Mouse (Mus musculus): Measurements from ENCODE around the gene Tnfaip8l1. TPM values are rescaled to one million over a fixed set of nuclear protein-coding genes. Genes with fewer than 3 reads are reported as not detected.

The Tnfaip8l1 gene
- polyA plus RNA-seq, 1 experiment = 0.36 TPM

DNA sequence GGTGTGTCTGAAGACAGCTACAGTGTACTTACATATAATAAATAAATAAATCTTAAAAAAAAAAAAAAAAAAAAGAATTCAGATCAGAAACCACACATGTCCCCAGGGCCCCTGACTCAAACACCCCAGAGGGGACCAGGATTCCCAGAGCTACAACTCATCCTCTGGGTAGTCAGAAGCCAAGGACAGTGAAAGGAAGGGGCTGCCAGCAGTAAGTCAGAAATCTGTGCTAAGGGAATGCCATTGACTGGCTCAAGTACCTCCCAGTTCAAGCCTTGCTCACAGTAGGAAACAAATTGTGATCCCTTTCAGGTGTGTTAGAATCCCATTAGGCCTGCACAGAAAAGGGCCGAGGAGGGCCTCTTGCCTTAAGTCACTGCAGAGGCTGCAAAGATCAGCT lies 52.0 kb downstream of the Tnfaip8l1 start:
- Histone ChIP-seq H3K4me1 (ENCODE audit: control insufficient read depth, insufficient read depth, insufficient read length, low read length) (peaks cover 19% of the 10 kb centered on the region), H3K4me3 (ENCODE audit: insufficient read depth, low read depth, low read length) (no peak overlapping the region), H3K27ac (replicated peaks; ENCODE audit: low read depth, low read length) (no peak overlapping the region)

DNA sequence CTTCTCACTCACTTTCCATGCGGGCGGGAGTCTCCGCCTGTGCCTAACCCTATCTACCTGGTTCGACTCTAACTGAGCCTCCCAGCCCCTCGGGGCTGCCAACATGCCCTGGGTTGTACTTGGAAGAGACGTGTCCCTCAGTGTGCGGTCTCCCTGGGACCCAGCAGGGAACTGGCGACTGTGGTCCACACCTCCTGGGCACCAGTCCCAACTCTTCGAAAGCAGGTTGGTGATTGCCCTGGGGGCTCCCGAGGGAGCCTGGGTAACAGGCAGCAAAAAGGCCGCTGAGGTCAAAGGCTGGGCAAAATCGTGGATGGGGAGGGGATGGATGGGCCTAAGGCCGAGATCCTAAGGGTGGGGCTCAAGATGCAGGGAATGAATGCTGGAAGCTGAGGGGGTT lies 55.4 kb downstream of the Tnfaip8l1 start:
- peak overlapping the region; percentile 87 for H3K27ac ChIP-seq (replicated peaks; ENCODE audit: low read depth, low read length)
- peak overlapping the region; percentile 86 for H3K4me3 ChIP-seq (ENCODE audit: insufficient read depth, low read depth, low read length)
- peaks cover 17% of the 10 kb centered on the region for H3K4me1 ChIP-seq (ENCODE audit: control insufficient read depth, insufficient read depth, insufficient read length, low read length)

DNA sequence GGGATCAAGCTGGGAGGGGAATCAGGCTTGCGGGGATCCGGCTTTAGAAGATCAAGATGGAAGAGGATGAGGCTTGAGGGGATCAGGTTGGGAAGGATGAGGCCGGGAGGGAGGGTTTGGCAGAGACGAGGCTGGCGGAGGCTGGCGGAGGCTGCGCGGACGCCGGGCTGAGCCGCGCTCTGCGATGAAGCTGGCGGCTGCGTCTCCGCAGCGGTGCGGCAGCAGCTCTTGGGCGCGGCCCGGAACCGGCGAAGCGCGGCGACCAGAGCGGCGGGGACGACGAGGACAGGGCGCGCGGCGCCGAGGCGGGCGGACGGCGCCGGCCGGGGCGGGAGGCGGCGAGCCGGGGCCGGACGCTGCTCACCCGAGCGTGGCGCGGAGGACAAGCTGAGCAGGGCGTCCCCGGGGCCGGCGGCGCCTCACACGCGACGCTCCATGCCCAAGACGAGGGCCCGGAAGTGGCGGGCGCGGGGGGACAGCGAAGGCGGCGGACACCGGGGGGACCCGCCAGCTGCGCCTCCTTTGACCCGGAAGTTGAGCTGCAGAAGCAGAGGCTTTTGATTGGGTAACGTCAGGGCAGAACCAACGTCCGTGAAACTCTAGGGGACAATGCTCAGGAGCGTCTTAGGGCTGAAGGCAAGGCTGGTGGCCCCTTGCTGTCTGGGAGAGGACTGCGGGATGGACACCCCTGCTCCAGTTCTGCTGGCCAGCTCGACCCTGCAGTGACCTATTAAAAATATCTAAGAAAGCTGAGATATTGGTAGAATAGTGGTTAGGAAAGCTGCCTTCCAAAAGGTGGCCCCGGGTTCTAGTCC lies 56.3 kb downstream of the Tnfaip8l1 start, which contains the start of gene Dpp9:
TSS of gene Dpp9 (minus strand) at position 529 of the 815 bp plus-strand sequence.
- Histone ChIP-seq H3K4me3 (ENCODE audit: insufficient read depth, low read depth, low read length) (peak within 1 kb of the TSS; percentile 86), H3K4me1 (ENCODE audit: control insufficient read depth, insufficient read depth, insufficient read length, low read length) (peaks cover 17% of the 10 kb centered on the region), H3K27ac (replicated peaks; ENCODE audit: low read depth, low read length) (peak within 1 kb of the TSS; percentile 89)

DNA sequence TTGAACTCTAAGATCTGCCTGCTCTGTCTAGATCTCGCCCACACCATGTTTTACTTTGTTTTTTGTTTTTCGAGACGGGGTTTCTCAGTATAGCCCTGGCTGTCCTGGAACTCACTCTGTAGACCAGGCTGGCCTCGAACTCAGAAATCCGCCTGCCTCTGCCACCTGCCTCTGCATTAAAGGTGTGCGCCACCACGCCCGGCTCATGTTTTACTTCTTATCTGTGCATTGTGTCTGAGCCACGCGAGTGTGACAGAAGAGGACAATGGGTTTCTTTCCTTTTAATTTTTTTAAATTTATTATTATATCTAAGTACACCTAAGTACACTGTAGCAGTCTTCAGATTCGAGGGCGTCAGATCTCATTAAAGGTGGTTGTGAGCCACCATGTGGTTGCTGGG lies 57.0 kb downstream of the Tnfaip8l1 start:
- Histone ChIP-seq H3K27ac (replicated peaks; ENCODE audit: low read depth, low read length) (peak overlapping the region; percentile 89), H3K4me3 (ENCODE audit: insufficient read depth, low read depth, low read length) (peak overlapping the region; percentile 86), H3K4me1 (ENCODE audit: control insufficient read depth, insufficient read depth, insufficient read length, low read length) (peaks cover 17% of the 10 kb centered on the region)

DNA sequence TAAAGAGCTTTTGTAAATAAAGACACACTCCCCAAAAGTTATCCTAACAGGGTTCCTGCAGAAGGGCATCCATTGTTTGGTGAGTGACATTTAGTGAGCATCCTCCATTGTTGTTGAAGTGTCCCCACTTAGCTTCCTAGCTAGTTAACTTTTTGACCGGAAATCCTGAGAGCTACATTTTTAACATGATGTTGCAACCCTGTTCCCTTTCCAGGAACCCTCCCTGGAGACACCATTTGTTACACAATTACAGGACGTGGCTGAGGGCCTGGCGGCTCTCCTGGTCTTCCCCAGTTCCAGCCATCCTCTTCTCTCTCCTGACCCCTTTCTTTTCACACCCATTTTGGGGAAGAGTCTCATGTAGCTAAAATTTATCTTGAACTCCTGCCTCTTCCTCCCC lies 57.5 kb downstream of the Tnfaip8l1 start:
- peak overlapping the region; percentile 89 for H3K27ac ChIP-seq (replicated peaks; ENCODE audit: low read depth, low read length)
- H3K4me1 ChIP-seq (ENCODE audit: control insufficient read depth, insufficient read depth, insufficient read length, low read length) = peaks cover 17% of the 10 kb centered on the region
- 0 out of 2 replicates have a peak overlapping the region, but pooled peaks have one; percentile 8 for H3K4me3 ChIP-seq (ENCODE audit: insufficient read depth, low read depth, low read length)

Other genes with a start within 250 kb of the Tnfaip8l1 start
- gene Zfp119b, start 213.0 kb upstream of the Tnfaip8l1 start, polyA plus RNA-seq (2012; ENCODE audit: insufficient read depth, insufficient read length, missing spikeins) = 1.3 and 3.3 TPM in 2 replicates
- gene Ebi3, start 209.8 kb upstream of the Tnfaip8l1 start, polyA plus RNA-seq (2012; ENCODE audit: insufficient read depth, insufficient read length, missing spikeins) = 0.91 and 2.3 TPM in 2 replicates
- 4.6 and 6.0 TPM in 2 replicates for gene Yju2, start 203.4 kb upstream of the Tnfaip8l1 start, polyA plus RNA-seq (2012; ENCODE audit: insufficient read depth, insufficient read length, missing spikeins)
- gene Shd, start 192.0 kb upstream of the Tnfaip8l1 start, polyA plus RNA-seq (2012; ENCODE audit: insufficient read depth, insufficient read length, missing spikeins) = not detected in 2 replicates
- gene Fsd1, start 176.0 kb upstream of the Tnfaip8l1 start, polyA plus RNA-seq (2012; ENCODE audit: insufficient read depth, insufficient read length, missing spikeins) = 0.59 TPM in 1 of 2 replicates, not detected in the other
- gene Stap2, start 156.9 kb upstream of the Tnfaip8l1 start, polyA plus RNA-seq (2012; ENCODE audit: insufficient read depth, insufficient read length, missing spikeins) = 7.5 and 10.4 TPM in 2 replicates
- gene Mpnd, start 156.8 kb upstream of the Tnfaip8l1 start, polyA plus RNA-seq (2012; ENCODE audit: insufficient read depth, insufficient read length, missing spikeins) = 43.2 and 52.6 TPM in 2 replicates
- 14.0 and 16.1 TPM in 2 replicates for gene Sh3gl1, start 125.8 kb upstream of the Tnfaip8l1 start, polyA plus RNA-seq (2012; ENCODE audit: insufficient read depth, insufficient read length, missing spikeins)
- 0.99 and 2.7 TPM in 2 replicates for gene Chaf1a, start 122.0 kb upstream of the Tnfaip8l1 start, polyA plus RNA-seq (2012; ENCODE audit: insufficient read depth, insufficient read length, missing spikeins)
- gene Ubxn6, start 87.4 kb upstream of the Tnfaip8l1 start, polyA plus RNA-seq (2012; ENCODE audit: insufficient read depth, insufficient read length, missing spikeins) = 41.1 and 69.6 TPM in 2 replicates
- gene Hdgfl2, start 82.8 kb upstream of the Tnfaip8l1 start, polyA plus RNA-seq (2012; ENCODE audit: insufficient read depth, insufficient read length, missing spikeins) = 17.6 and 19.3 TPM in 2 replicates
- gene Plin4, start 52.7 kb upstream of the Tnfaip8l1 start, polyA plus RNA-seq (2012; ENCODE audit: insufficient read depth, insufficient read length, missing spikeins) = 195 and 205 TPM in 2 replicates
- 138 and 171 TPM in 2 replicates for gene Plin5, start 44.9 kb upstream of the Tnfaip8l1 start, polyA plus RNA-seq (2012; ENCODE audit: insufficient read depth, insufficient read length, missing spikeins)
- 61.5 and 101 TPM in 2 replicates for gene Lrg1, start 40.5 kb upstream of the Tnfaip8l1 start, polyA plus RNA-seq (2012; ENCODE audit: insufficient read depth, insufficient read length, missing spikeins)
- gene Sema6b, start 22.1 kb upstream of the Tnfaip8l1 start, polyA plus RNA-seq (2012; ENCODE audit: insufficient read depth, insufficient read length, missing spikeins) = 1.9 and 5.0 TPM in 2 replicates
- gene Mydgf, start 21.4 kb downstream of the Tnfaip8l1 start, polyA plus RNA-seq (2012; ENCODE audit: insufficient read depth, insufficient read length, missing spikeins) = 30.8 and 30.9 TPM in 2 replicates
- gene Dpp9, start 56.4 kb downstream of the Tnfaip8l1 start, polyA plus RNA-seq (2012; ENCODE audit: insufficient read depth, insufficient read length, missing spikeins) = 7.7 and 9.2 TPM in 2 replicates
- 16.3 and 18.4 TPM in 2 replicates for gene Fem1a, start 94.3 kb downstream of the Tnfaip8l1 start, polyA plus RNA-seq (2012; ENCODE audit: insufficient read depth, insufficient read length, missing spikeins)
- gene Ticam1, start 114.3 kb downstream of the Tnfaip8l1 start, polyA plus RNA-seq (2012; ENCODE audit: insufficient read depth, insufficient read length, missing spikeins) = 9.2 and 10.5 TPM in 2 replicates
- 62.9 and 78.2 TPM in 2 replicates for gene Plin3, start 130.4 kb downstream of the Tnfaip8l1 start, polyA plus RNA-seq (2012; ENCODE audit: insufficient read depth, insufficient read length, missing spikeins)
- not detected in 2 replicates for gene Arrdc5, start 137.8 kb downstream of the Tnfaip8l1 start, polyA plus RNA-seq (2012; ENCODE audit: insufficient read depth, insufficient read length, missing spikeins)
- gene Uhrf1, start 140.8 kb downstream of the Tnfaip8l1 start, polyA plus RNA-seq (2012; ENCODE audit: insufficient read depth, insufficient read length, missing spikeins) = 2.7 and 3.3 TPM in 2 replicates
- gene Kdm4b, start 163.6 kb downstream of the Tnfaip8l1 start, polyA plus RNA-seq (2012; ENCODE audit: insufficient read depth, insufficient read length, missing spikeins) = 6.4 and 17.7 TPM in 2 replicates

Measured in brown adipose tissue, adult 24 weeks (tissue).